Mouse (Mus musculus): ENCODE measurements around the gene AI182371. TPM values are rescaled to one million over a fixed set of nuclear protein-coding genes. Genes with fewer than 3 reads are reported as not detected.

AI182371 gene
- total and polyA plus RNA-seq, 2 experiments from 2014 or later, result 0.20 TPM; not detected in 1

DNA sequence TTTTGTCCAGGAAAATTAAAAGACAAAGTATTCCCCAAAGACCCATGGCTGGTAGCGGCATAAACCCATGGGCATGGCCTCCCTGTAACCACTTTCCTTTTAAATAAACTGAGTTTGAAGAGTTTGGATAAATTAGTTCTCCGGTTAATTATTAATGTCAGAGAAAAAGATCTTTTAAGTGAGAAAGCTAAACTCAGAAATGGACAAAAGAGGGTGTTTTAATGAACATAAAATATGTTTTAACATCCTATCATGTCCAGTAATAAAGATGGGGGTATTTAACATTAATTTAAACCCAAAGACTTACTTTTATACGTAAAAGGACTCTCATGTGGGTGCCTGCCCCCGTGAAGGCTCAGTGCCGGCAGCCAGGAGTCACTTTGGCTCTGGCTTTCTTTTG is 40.0 kb downstream of the AI182371 start, which contains the start of gene Hc:
Gene Hc (minus strand): TSS at position 101 of the 400 bp plus-strand sequence.
- Histone ChIP-seq H3K9ac (replicated peaks; ENCODE audit: low read depth, low read length) (no peak within 1 kb of the TSS), H3K27ac (ENCODE audit: low read depth) (no peak within 1 kb of the TSS), H3K4me1 (ENCODE audit: control insufficient read depth, insufficient read depth) (no peaks in the 10 kb centered on the region), H3K36me3 (replicated peaks; ENCODE audit: control insufficient read depth, insufficient read depth, low read length) (no peaks in the 10 kb centered on the region), H3K4me2 (ENCODE audit: low read depth, low read length) (no peak within 1 kb of the TSS), H3K27me3 (ENCODE audit: control insufficient read depth, insufficient read depth, low read length) (no peaks in the 10 kb centered on the region), H3K4me3 (ENCODE audit: low read depth, low read length) (no peak within 1 kb of the TSS), H3K9me3 (replicated peaks; ENCODE audit: control insufficient read depth, low read length) (no peaks in the 10 kb centered on the region)
- no peak for TF ChIP-seq CTCF (IDR thresholded peaks at IDR 0.05; ENCODE audit: low read depth)
- no peak for TF ChIP-seq EP300 (IDR thresholded peaks at IDR 0.05; ENCODE audit: low read depth)
- DNase-seq (ENCODE audit: low spot score) (no peak), ATAC-seq (ENCODE audit: insufficient read depth, low read depth) (no peak)
- WGBS, result 90% methylated on average over 5 of the region's 5 CpGs

DNA sequence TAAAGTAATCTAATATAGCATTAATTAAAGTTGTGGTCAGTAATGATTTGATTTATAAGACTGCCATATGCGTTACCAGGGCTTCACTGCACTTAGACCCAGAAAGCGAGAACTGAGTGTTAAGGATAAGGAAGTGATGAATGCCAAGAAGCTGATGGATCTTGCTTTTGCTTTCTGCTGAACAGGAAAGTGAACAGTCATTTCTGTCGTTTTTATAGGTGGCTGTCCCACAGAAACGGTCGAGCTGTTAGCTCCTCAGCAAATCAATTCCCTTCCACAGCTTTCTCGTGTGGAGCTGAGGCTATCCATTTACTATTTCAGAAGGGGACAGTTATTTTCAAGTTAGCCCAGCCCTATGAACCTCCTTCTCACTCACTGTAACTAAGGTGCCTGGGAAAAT is 40.4 kb downstream of the AI182371 start:
- H3K4me3 ChIP-seq (ENCODE audit: low read depth, low read length), result no peak overlapping the region

DNA sequence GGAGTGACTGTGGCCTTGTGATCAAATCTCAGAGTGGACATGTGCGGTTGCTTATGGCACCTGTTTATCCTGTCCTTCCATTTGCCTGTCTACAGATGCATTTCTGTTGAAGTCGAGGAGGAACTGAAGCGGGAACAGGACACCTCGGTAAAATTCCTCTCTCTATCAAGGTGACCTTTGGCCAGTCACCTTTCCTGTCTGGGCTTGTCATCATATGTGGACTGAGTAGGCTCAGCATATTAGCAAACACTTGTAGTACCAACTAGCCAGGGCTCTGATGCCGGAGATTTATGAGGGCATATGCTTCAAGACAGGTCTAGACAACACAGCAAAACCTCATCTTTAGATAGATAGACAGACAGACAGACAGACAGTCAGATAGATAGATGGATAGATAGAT is 41.1 kb downstream of the AI182371 start:
- no peak for ATAC-seq (ENCODE audit: insufficient read depth, low read depth)
- H3K4me2 ChIP-seq (ENCODE audit: low read depth, low read length), result no peak overlapping the region
- 67% methylated on average over 5 of the region's 5 CpGs for WGBS

More for the DNA sequence above, 40.4 kb downstream of the AI182371 start:
- no peak for TF ChIP-seq CTCF (IDR thresholded peaks at IDR 0.05; ENCODE audit: low read depth)
- no peak for TF ChIP-seq EP300 (IDR thresholded peaks at IDR 0.05; ENCODE audit: low read depth)
- no peak overlapping the region for H3K4me2 ChIP-seq (ENCODE audit: low read depth, low read length)
- ATAC-seq (ENCODE audit: insufficient read depth, low read depth) (no peak), DNase-seq (ENCODE audit: low spot score) (no peak)
- H3K4me1 ChIP-seq (ENCODE audit: control insufficient read depth, insufficient read depth), result no peaks in the 10 kb centered on the region
- no peaks in the 10 kb centered on the region for H3K9me3 ChIP-seq (replicated peaks; ENCODE audit: control insufficient read depth, low read length)
- no peaks in the 10 kb centered on the region for H3K36me3 ChIP-seq (replicated peaks; ENCODE audit: control insufficient read depth, insufficient read depth, low read length)
- no peak overlapping the region for H3K9ac ChIP-seq (replicated peaks; ENCODE audit: low read depth, low read length)
- WGBS, result 68% methylated on average over 6 of the region's 6 CpGs
- no peak overlapping the region for H3K27ac ChIP-seq (ENCODE audit: low read depth)
- no peaks in the 10 kb centered on the region for H3K27me3 ChIP-seq (ENCODE audit: control insufficient read depth, insufficient read depth, low read length)

DNA sequence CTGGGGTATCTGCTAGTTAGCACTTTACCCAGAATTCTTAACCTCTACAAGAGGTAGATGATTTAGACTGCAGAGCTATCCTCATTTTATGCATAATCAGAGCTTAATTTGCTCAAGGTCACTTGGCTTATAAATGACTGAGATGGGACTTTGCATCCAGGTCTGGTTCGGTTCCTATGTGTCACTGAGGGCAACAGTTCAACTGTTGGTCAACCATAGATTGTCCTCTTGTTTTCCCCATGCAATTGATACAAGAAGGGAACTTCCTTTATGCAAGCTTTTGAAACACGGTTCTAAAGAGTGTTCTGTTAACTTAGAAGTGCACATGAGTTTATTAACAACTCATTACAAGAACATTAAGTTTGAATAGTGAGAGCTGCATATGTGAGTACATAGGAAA is 43.0 kb downstream of the AI182371 start:
- H3K27ac ChIP-seq (ENCODE audit: low read depth), result no peak overlapping the region
- no peaks in the 10 kb centered on the region for H3K4me1 ChIP-seq (ENCODE audit: control insufficient read depth, insufficient read depth)
- no peaks in the 10 kb centered on the region for H3K27me3 ChIP-seq (ENCODE audit: control insufficient read depth, insufficient read depth, low read length)
- H3K9ac ChIP-seq (replicated peaks; ENCODE audit: low read depth, low read length), result no peak overlapping the region
- no peak for TF ChIP-seq CTCF (IDR thresholded peaks at IDR 0.05; ENCODE audit: low read depth)
- no peak for TF ChIP-seq EP300 (IDR thresholded peaks at IDR 0.05; ENCODE audit: low read depth)
- H3K9me3 ChIP-seq (replicated peaks; ENCODE audit: control insufficient read depth, low read length), result no peaks in the 10 kb centered on the region
- no peak overlapping the region for H3K4me2 ChIP-seq (ENCODE audit: low read depth, low read length)
- DNase-seq (ENCODE audit: low spot score) (no peak), ATAC-seq (ENCODE audit: insufficient read depth, low read depth) (no peak)
- no peak overlapping the region for H3K4me3 ChIP-seq (ENCODE audit: low read depth, low read length)
- H3K36me3 ChIP-seq (replicated peaks; ENCODE audit: control insufficient read depth, insufficient read depth, low read length), result no peaks in the 10 kb centered on the region
- 61% methylated on average over 2 of the region's 2 CpGs for WGBS

More for the DNA sequence above, 41.1 kb downstream of the AI182371 start:
- Histone ChIP-seq H3K4me1 (ENCODE audit: control insufficient read depth, insufficient read depth) (no peaks in the 10 kb centered on the region), H3K9me3 (replicated peaks; ENCODE audit: control insufficient read depth, low read length) (no peaks in the 10 kb centered on the region), H3K27me3 (ENCODE audit: control insufficient read depth, insufficient read depth, low read length) (no peaks in the 10 kb centered on the region), H3K36me3 (replicated peaks; ENCODE audit: control insufficient read depth, insufficient read depth, low read length) (no peaks in the 10 kb centered on the region), H3K27ac (ENCODE audit: low read depth) (no peak overlapping the region), H3K4me3 (ENCODE audit: low read depth, low read length) (no peak overlapping the region), H3K9ac (replicated peaks; ENCODE audit: low read depth, low read length) (no peak overlapping the region)
- no peak for DNase-seq (ENCODE audit: low spot score)
- no peak for TF ChIP-seq EP300 (IDR thresholded peaks at IDR 0.05; ENCODE audit: low read depth)
- no peak for TF ChIP-seq CTCF (IDR thresholded peaks at IDR 0.05; ENCODE audit: low read depth)

DNA sequence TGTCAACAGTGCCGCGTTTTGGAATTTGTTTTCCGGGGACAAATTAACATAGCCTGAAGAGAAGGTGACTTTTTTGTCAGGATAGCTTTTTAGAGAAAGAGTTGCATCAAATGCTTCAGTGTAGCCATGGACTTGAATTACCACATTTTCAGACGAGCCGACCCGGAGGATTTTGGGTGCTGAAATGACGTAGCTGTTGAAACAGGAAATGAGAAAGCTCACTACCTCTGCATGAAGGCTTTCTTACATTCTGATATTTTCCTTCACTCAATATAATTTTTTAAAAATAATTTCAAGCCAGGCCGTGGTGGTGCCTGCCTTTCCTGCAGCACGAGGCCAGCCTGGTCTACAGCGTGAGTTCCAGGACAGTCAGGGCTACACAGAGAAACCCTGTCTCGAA is 44.1 kb downstream of the AI182371 start:
- no peak for TF ChIP-seq CTCF (IDR thresholded peaks at IDR 0.05; ENCODE audit: low read depth)
- TF ChIP-seq EP300 (IDR thresholded peaks at IDR 0.05; ENCODE audit: low read depth), result no peak
- no peaks in the 10 kb centered on the region for H3K36me3 ChIP-seq (replicated peaks; ENCODE audit: control insufficient read depth, insufficient read depth, low read length)
- H3K4me2 ChIP-seq (ENCODE audit: low read depth, low read length), result no peak overlapping the region
- ATAC-seq (ENCODE audit: insufficient read depth, low read depth) (no peak), DNase-seq (ENCODE audit: low spot score) (no peak)
- no peaks in the 10 kb centered on the region for H3K27me3 ChIP-seq (ENCODE audit: control insufficient read depth, insufficient read depth, low read length)
- no peaks in the 10 kb centered on the region for H3K9me3 ChIP-seq (replicated peaks; ENCODE audit: control insufficient read depth, low read length)
- H3K4me1 ChIP-seq (ENCODE audit: control insufficient read depth, insufficient read depth), result no peaks in the 10 kb centered on the region
- WGBS, result 78% methylated on average over 11 of the region's 11 CpGs
- no peak overlapping the region for H3K4me3 ChIP-seq (ENCODE audit: low read depth, low read length)
- no peak overlapping the region for H3K9ac ChIP-seq (replicated peaks; ENCODE audit: low read depth, low read length)
- H3K27ac ChIP-seq (ENCODE audit: low read depth), result no peak overlapping the region

DNA sequence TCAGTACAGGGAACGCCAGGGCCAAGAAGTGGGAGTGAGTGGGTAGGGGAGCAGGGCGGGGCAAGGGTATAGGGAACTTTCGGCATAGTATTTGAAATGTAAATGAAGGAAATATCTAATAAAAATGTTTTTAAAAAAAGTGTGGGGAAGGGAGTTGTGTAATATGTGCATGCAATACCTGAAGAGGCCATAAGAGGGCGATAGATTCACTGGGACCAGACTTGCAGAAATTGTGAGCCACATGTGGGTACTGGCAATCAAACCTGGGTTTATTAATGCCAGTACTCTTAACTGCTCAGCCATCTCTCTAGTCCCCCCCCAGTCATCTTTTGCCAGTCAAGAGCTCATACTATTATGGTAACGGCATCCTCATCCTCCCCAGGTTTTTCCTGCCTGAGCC is 52.5 kb downstream of the AI182371 start:
- no peak overlapping the region for H3K4me3 ChIP-seq (ENCODE audit: low read depth, low read length)
- H3K36me3 ChIP-seq (replicated peaks; ENCODE audit: control insufficient read depth, insufficient read depth, low read length), result no peaks in the 10 kb centered on the region
- no peaks in the 10 kb centered on the region for H3K9me3 ChIP-seq (replicated peaks; ENCODE audit: control insufficient read depth, low read length)
- no peak overlapping the region for H3K27ac ChIP-seq (ENCODE audit: low read depth)
- no peak overlapping the region for H3K4me2 ChIP-seq (ENCODE audit: low read depth, low read length)
- no peaks in the 10 kb centered on the region for H3K27me3 ChIP-seq (ENCODE audit: control insufficient read depth, insufficient read depth, low read length)
- ATAC-seq (ENCODE audit: insufficient read depth, low read depth) (no peak), DNase-seq (ENCODE audit: low spot score) (no peak)
- H3K9ac ChIP-seq (replicated peaks; ENCODE audit: low read depth, low read length), result no peak overlapping the region
- TF ChIP-seq EP300 (IDR thresholded peaks at IDR 0.05; ENCODE audit: low read depth), result no peak
- peak; percentile 56 for TF ChIP-seq CTCF (IDR thresholded peaks at IDR 0.05; ENCODE audit: low read depth)
- H3K4me1 ChIP-seq (ENCODE audit: control insufficient read depth, insufficient read depth), result no peaks in the 10 kb centered on the region
- WGBS, result 32% methylated on average over 5 of the region's 5 CpGs

All from heart, postnatal 0 days (tissue).